Mouse (Mus musculus) gastrocnemius, postnatal 25 days (tissue): ENCODE measurements at regions not wholly inside any gene's neighbourhood (a gene's known extent, or its start where the extent isn't known, plus 50 kb on each side); places are given as distances from the start of the nearest gene placed in this dataset.
A peak's percentile ranks its signal among the peaks of the same experiment; 100 is the strongest.

ENCODE experiments used
- DNase-seq: peaks from one replicate; pipeline ENCODE4 v3.0.0; 2022

DNA sequence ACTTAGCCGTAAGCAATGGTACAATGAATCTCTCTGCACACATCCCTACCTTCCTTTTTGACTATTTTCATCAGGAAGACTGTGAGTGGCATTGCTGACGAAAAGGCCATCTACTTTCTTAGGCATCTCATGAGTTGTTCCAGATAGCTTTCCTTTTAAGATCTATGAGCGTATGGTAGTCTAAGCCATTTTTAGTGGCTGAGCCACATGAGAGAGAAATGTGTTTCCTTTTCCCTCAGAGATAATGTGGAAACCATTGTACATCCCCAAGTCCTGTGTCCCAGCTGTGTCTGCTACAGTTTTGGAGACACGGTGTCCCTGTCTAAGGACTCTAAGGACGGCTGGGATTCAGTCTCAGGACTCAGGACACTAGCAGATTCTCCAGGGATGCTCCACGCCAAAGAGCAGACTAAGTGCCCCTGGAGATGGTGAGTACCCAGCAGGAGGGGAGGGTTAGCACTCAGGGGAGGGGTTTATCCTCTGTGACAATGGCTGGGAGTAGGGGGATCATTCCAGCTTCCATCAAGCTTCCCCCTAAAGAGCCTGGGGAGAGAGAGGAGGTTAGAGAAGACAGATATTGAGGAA is 199.0 kb downstream of the Cdca7 start:
- DNase-seq = no peak

DNA sequence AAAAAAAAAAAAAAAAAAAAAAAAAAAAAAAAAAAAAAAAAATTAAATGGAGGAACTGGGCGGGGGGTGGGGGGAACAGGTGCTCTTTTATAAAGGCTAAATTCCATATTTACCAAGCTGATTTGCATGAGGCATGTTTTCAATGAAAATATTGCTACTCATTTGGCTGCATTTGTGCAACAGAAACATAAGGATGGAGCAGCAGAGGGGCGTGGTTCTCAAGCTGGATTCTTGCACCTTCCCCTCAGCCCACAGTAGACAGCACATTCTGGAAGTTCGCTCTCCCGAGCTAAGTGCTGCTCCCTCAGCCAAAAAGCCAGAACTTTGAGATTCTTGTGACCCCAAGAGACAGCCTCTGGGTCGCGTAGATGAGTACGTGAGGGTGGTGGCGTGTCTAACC is 201.8 kb downstream of the Cdca7 start:
- DNase-seq = no peak

DNA sequence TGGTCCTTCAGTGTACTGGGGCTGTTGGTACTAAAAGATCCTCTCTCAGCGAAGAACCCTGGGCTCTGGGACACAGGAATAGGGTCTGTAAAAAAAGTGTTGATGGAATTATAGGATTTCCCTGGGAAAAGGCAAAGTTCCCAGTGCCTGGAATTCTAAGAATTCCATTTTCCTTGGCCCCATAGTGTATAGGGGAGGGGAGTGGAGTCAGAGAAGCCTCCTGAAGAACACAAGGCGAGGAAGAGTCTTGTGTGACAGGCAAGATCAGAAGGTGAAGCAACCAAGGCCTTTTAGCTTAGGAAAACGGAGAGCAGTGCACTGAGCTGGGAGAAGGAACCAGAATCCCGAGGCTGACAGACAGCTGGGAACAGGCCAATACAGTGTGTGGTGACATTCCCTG is 212.1 kb downstream of the Cdca7 start:
- no peak for DNase-seq

DNA sequence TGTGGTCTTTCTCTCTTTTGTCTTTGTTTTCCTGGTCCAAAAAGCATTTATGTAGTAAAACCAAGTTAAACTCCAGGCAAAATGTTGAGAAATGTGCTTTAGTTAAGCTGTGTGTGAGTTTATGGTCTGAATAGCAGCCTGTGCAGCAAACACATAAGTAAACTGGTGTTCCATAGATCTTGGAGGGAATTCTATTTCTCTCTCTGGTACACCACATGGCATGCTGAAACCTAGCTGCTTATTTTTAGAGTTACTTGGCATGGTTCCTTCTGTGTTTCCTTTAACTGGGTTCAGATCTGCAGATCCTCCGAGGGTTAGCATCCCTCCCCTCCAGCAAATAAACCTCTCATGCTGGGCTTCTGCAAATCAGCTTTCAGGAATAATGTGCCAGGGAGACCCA is 225.1 kb downstream of the Cdca7 start:
- DNase-seq = no peak

DNA sequence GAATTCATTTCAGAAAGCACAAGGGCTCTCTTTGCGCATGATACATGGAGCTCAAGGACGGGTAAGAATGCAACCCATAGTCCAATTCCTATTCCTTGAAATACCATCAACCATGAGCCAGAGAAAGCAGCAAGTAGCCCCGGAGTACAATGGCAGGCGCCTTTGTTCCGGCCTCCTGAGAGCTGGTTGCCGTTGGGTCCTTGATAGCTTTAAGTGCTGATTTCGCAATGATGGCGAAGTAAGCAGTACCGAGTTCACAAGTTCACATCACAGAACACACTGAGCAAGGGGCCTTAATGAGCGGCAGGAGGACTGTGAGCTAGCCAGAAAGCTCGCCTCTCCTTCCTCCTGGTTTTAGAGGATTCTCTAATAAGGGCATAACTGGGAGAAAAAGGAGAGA is 227.3 kb downstream of the Cdca7 start:
- DNase-seq = no peak

DNA sequence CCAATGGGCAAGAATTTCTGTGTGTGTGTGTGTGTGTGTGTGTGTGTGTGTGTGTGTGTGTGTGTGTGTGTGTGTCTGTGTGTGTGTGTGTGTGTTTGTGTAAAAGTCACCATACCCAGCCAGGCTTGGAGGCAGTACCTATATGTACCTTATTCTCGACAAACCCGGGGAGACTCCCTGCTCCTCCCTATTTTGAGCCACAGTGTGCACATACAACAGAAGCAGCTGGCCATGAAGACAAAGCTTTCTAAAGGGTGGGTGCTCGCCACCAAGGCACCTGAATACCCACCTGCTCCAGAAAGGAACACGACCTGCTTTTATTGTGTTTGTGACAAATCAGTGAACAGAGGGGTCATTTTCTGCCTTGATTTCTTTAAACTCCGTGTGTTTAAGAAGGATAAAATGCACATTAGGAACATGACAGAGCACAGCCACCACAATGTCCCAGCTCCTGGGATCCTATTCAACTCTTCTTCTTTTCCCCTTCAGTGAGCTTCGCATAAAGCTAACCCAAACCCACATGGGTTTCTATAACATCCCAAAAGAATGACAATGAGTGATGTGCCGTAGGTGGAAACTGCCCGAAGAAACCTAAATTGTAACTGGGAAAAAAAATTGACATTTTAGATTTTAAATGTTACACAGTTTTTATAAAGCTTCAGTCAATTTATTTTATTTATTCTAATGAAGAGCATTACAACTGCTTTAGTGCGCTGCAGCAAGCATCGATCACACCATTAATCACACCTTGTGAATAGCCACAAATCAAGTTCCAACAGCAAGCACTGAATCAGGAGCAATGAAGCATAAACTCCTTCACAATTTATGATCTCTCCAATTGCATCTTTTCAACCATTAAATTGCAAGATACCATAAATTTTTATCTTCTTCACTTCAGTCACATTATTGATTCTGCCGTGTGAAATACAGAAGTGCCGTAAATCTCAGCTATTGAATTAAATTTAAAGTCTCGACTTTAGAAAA is 232.0 kb downstream of the Cdca7 start:
- DNase-seq = no peak

DNA sequence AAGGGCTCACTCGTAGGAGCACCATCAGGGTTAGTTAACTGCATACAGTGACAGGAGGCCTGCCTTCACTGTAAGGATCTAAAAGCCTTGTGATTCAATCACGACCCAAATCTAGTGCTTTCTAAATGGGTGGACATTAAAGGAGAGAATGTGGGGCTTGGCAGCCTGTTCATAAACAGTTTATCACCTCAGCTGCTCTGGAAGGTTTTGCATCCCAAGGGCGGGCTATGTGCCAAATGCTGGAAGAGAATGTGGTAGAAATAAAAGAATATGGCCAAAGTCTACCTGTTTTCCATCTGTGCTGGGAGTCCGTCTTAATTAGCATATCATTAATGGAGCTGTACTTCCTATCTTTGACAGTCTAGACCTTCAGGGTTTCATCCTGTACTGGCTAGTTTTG is 241.0 kb downstream of the Cdca7 start:
- DNase-seq = no peak

DNA sequence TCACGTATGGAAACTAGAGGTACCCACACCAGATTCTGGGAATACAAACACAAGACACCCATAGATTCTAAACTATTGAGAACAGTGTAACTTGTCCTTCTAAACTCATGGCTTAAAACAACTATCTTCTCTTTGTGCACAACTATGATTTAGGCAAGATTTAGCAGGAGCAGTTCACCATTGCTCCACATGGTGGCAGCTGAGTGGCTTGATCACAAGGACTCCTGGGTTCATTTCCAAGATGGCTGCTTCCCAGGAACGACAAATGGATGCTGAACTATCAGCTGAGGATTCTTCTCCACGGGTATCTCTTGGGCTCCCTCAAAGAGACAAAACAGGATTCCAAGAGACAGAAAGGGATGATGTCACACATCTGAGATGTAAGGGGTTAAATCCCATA is 251.5 kb downstream of the Sp3 start:
- DNase-seq = peak; percentile 32

DNA sequence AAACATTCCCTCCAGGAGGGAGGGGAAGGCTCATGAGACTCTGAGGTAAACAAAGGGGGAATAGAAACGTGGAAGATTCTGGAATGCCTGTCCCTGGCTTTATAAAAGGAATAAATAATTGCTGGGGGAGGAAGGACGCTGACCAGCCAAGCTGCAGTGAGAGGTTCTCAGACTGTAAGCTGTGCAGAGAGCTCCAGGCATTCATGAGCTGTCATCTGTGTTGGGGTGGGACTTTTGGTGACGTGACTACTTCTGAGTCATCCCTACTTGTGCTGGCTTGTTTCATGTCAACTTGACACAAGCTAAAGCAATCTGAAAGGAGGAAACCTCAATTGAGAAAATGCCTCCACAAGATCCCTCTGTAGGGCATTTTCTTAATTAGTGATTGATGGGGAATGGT is 246.9 kb downstream of the Sp3 start:
- no peak for DNase-seq

DNA sequence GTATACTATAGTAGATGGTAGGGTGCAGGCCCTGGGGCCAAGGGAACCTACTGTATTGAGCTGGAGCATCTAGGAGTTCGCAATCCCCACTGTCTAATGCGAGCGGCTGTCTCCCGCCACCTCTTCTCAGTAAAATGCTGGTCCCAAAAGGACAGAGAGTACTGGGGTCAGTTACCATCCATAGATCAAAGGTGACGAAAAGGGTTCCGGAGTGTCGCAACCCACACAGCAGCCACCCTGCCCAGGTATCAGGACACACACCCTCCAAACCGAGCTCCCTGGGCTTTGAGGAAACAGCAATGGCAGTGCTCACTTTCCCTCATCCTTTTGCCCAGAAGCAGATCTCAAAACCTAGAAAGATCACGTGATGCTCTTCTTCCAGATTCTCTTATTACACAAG is 245.2 kb downstream of the Sp3 start:
- no peak for DNase-seq

DNA sequence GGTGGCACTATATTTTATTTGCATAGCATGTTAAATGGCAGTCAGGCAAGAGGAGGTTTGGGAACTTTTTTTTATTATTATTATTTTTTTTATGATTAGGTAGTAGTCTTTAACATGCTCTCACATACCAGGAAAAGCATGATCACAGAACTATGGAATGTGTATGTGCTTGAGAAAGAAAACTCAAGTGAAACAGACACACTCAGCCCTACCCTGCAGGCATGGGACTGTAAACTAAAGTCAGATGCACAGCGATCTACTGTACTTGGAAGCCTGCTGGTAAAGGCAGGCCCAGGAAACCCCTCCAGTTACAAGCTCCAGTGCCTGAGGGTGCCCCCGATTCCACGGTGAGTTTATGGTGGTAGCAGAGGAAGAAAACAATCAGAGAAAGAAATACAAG is 243.6 kb downstream of the Sp3 start:
- DNase-seq = no peak

DNA sequence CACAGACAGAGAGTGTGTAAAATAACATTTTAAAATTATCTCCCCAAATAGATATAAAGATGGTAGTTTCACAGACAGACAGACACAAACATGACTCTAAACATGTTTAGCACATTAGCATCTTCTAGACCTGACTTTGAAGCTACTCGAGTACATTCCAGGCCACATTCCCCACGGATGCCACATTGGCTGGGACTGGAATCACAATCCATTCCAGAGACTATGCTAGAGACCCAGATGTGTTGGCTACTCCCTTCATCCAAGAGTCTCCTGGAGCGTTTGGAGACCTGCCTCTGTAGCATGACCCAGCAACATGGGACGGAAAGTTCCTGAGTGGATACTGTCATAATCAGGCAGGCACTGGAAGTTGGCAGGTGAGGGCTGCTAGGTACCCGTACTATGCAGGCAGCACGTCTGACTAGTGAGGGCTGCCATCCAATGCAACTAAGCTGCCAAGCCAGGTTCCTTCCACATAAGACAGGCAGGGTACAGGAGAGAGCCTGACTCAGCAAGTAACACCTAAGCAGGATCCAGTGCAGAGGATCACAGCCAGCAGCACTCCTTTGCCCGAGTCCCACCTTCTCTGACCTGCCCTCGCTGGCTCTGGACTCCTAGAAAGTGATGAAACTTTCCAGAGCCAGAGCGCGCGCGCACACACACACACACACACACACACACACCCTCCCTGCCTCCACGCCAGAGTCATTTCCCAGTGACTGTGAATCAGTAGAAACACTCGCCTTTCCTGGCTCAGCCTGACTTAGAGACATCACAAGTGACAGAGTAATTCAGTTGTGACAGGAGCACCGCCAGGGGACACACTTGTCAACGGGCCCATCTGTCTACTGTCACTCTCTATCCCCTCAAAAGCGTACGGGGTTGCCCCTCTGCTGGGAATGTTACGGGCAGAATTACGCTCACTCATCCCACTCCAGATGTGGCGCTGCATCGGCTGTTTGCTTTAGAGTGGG is 239.6 kb downstream of the Sp3 start:
- DNase-seq = peak; percentile 64

DNA sequence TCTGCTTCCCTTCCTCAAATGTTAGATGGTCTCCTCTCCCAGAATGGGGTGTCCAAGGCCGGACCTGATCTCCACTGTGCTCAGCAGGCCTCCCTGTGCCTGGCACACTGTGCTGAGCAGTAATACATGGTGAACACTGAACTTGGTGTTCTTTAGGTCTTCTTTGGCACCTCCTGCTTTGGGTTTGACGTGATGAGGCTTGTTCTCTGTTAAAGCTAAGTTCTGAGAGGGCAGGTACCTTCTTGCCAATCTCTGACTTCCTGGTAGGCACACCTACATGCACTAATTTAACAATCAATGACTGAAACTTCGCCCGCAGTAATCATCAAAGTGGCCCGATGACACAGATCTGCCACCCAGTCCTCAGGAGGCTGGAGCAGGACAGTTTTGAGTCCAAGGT is 238.5 kb downstream of the Sp3 start:
- DNase-seq = no peak

DNA sequence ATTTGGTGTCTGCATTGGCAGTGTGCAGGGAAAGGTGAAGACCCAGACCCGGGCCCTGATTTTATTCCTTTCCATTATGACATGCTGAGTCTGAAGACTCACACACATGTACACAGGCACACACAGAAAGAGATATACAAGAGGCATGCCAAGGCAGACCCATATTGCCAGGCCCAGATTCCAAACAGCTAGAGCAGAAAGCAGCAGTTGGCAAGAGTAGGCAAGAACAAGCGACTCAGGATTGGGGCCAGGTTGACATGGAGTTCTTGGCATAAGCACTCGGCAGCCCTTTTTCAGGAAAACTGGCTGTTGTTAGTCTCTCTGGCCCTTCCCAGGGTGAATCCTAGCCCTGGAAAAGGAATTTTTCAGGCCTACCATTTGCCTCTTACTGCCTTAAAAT is 236.6 kb downstream of the Sp3 start:
- DNase-seq = peak; percentile 42

DNA sequence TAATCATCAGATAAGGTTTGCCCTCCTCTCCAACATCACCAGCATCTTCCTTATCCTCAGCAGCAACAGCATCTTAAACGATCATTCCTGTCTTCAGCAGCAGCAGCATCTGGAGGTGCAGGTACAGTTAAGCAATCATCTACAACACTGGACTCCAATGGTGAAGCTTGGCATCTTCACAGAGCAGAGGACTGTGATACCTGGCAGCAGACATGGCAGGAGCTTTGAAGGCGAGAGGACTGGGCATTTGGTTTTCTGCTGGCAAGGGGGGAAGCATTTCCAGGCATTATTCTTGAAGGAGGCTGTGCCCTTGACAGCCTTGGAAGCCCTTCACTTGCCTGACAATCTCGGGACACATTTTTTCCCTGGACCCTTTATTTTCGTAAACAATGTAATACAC is 235.3 kb downstream of the Sp3 start:
- no peak for DNase-seq

DNA sequence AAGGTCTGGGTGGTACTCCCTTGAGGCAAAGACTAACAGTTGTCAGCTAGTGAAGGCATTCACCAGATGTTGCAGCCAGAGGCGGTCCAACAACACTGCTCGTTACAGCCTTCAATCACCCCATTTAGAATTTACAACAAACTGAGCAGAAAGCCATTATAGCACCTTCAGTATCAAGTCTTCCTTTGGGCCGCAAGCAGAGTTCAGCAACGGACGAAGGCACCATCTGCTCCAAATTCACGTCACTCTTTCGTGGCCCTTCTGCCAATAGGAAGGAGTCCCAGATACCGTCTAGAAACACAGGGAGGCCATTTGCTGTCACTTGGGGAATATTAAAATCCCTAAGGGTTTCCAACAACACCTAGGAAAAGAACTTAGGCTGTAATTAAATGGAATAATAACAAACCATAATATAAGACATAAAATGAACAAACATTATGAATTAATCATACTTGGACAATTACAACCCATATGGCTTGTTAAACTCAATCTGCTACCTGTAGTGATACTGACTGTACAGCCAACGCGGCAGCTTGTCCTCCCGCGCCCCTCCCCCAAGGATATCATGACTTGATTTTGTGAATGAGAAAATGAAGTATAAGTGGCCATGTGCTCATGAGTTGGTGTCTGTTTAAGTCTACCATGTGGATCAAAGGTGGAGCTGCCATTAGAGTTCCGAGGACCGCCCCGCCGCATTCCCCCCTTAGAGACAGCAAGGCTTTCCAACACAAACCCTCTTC is 233.6 kb downstream of the Sp3 start:
- DNase-seq = no peak

DNA sequence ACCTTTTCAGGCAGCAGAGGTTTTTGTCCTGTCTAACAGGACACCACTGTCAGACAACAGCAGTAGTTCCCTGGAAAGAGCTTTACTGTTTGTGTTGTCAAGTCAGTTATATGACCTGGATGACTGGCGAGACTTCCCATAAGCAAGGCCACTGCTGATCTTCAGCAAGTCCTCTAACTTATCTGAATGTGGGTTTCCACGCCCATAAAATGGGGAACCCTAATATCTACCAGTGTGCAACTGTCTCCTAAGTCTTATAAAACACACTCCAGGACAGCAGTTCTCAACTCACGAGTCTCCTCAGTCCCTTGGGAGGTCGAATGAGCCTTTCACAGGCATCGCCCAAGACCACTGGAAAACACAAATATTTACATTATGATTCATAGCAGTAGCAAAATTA is 232.9 kb downstream of the Sp3 start:
- no peak for DNase-seq

DNA sequence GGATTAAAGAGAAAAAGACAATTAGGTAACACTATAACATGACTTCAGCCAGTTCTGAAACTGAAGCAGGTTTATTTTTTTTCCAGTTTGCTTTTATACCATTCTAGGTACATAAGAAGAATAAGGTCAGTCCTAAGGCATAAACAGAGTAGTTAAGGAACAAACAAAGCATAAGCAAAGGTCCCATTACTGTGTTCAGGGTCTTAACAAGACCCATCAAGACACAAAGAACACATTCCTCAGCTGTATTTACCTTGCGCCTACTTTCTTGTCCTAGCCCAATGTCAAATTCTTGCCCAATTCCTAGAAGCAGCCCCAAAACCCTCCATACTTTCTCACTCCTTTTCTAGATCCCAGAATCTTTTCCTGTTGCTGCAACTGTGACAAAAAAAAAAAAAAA is 230.8 kb downstream of the Sp3 start:
- DNase-seq = no peak

DNA sequence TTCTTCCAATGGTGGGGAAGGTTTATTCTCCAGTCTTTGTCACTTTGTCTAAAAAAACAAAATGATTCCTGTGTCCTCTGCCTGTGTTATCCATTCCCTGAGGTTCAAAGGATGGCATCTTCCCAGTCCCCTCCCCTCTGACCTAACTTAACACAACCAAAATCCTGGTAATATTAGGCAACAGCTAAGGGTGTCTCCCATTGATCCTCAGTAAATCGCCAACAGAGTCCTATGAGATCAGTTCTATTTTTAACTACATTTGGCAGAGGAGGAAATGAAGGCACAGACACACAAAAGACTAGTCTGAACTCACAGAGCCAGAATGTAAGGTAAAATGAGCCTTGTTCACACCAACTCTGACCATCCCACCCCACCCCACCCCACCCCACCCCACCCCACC is 228.8 kb downstream of the Sp3 start:
- no peak for DNase-seq

DNA sequence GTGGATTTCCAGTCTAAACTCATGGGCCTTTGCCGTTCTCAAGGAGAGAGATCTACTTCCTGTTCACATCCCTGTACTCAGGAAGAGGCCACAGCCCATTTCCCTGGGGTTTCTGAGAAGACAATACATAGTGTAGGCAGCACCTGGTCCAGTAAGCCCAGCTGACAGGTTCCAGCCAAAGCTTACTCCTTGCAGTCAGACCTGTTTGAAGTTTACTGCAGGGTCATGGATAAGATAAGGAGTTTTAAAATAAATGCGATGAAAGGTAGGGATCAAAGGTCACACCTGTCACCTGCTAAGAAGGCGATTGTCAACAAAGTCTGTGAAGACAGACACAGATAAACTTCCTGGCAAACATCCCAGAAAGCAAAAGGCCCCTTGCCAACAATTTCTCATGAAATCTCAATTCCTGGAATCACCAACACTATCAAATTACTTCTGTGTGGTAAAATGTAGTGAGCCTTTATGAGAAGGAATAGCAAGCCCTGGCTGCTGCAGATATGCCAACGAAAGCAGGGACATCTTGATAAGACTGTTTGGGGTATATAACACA is 227.5 kb downstream of the Sp3 start:
- DNase-seq = no peak
